Mouse (Mus musculus) limb, embryonic 13.5 days (tissue): ENCODE measurements around the gene Mob2. TPM values are rescaled to one million over a fixed set of nuclear protein-coding genes. Genes with fewer than 3 reads are reported as not detected.

Experiments used
- ATAC-seq: fragments of 200-750 bp; cut with Nextera tagmentation; 2 replicates; pipeline ENCODE4 v1.8.0; 2017; ENCODE audit warnings: low read depth, moderate number of reproducible peaks, moderate TSS enrichment; ENCODE audit not compliant: low FRiP score
- H3K27ac ChIP-seq: fragments of 300-500 bp; sonication (generic); 2 replicates; pipeline ENCODE4 v1.5.1; 2015; ENCODE audit warnings: inconsistent platforms, mild to moderate bottlenecking, moderate library complexity
- H3K27me3 ChIP-seq: fragments of 300-500 bp; sonication (generic); 2 replicates; pipeline ENCODE4 v1.6.1; 2015; ENCODE audit warnings: mild to moderate bottlenecking, inconsistent platforms
- H3K36me3 ChIP-seq: fragments of 300-500 bp; sonication (generic); 2 replicates; pipeline ENCODE4 v1.6.1; 2015; ENCODE audit warnings: inconsistent platforms, mild to moderate bottlenecking, moderate library complexity
- H3K4me1 ChIP-seq: fragments of 300-500 bp; sonication (generic); 2 replicates; pipeline ENCODE4 v1.6.1; 2015; ENCODE audit warnings: inconsistent platforms
- H3K4me2 ChIP-seq: fragments of 300-500 bp; sonication (generic); replicated peaks from 2 replicates; pipeline ENCODE4 v1.6.1; 2015; ENCODE audit warnings: inconsistent platforms, mild to moderate bottlenecking, moderate library complexity
- H3K4me3 ChIP-seq: fragments of 300-500 bp; sonication (generic); 2 replicates; pipeline ENCODE4 v1.5.1; 2015; ENCODE audit warnings: moderate library complexity, mild to moderate bottlenecking, inconsistent platforms
- H3K9ac ChIP-seq: fragments of 300-500 bp; sonication (generic); 2 replicates; pipeline ENCODE4 v1.6.1; 2015; ENCODE audit warnings: mild to moderate bottlenecking, inconsistent platforms
- H3K9me3 ChIP-seq: fragments of 300-500 bp; sonication (generic); 2 replicates; pipeline ENCODE4 v1.6.1; 2016; ENCODE audit warnings: inconsistent platforms
- WGBS: fragments of 180-500 bp; shearing (Covaris S2); methylation state at CpG from one replicate; pipeline ENCODE4 v1.1.7; 2015; 5-methylcytosine and 5-hydroxymethylcytosine counted together
- polyA plus RNA-seq: library from polyadenylated mRNA; unstranded; fragments of >200 nt; fragmentation: Nextera tagmentation; extraction: Ambion mirVana; gene quantifications from 2 replicates; pipeline ENCODE4 v1.2.1, GENCODE M21; 2015

Gene Mob2
- polyA plus RNA-seq, 1 experiment from 2014 or later = 70.7 TPM

DNA sequence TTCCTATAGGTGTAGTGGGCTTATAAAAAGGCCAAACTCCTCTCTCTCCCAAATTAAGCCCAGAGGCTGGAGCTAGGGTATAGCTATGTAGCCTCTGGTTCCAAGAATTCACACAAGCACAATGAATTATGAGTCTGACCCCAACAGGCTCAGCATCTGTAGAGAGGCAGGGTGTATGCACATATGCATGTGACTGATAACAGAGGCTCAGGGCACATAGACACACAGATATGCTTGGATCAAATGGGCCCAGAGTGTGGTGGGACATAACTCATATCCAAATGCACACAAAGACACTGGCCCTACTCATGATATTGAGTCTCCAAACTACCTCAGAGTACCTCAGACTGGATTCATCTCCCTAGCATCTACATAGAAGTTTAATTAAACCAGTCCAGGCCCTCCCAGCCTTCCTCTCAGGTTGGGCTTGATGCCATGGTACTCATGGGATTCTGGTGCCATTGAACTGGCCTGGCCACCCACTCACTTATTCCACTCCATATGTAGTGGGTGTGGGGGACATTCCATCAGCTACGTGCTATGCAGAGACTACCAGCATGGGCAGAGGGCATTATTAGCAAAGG is 26.3 kb upstream of the Mob2 start:
- no peaks in the 10 kb centered on the region for H3K36me3 ChIP-seq
- no peak overlapping the region for H3K4me3 ChIP-seq
- H3K9ac ChIP-seq = no peak overlapping the region
- no peaks in the 10 kb centered on the region for H3K9me3 ChIP-seq
- H3K4me1 ChIP-seq = peaks cover 39% of the 10 kb centered on the region
- ATAC-seq = no peak
- 77% methylated on average over 1 of the region's 1 CpGs for WGBS
- no peak overlapping the region for H3K4me2 ChIP-seq
- H3K27ac ChIP-seq = no peak overlapping the region
- H3K27me3 ChIP-seq = peaks cover 98% of the 10 kb centered on the region

DNA sequence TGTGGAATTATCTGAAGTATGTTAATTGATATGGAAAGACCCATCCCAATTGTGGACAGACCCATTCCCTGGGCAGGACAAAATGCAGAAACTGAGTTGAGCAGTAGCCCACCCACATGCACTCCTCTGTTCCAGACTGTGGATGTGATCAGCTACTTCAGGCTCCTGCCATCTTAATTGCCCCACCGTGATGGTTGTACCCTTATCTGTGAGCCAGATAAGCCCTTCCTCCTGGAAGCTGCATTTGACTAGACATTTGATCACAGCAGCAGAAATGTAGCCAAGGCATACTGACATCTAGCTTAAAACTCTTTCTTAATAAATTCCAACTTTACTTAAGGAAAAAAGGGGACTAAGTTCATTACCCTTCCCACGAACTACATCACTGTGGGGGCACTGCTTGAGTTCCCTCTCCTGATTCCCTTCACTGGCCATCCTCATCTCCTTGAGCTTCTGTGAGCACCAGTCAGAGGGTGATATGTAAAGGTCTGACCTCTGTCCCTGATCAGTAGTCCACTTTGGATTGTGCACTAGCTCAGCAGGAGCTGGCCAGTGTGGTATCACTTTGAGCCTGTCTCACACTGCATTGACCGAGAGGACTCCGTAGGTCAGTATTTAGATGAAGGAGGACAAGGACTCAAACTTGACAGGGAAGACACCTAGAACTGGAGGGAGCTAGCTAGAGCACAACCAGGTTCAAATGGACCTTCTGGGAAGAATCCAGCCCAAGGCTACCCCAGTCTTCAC is 25.5 kb upstream of the Mob2 start:
- Histone ChIP-seq H3K4me1 (peaks cover 41% of the 10 kb centered on the region), H3K9me3 (no peaks in the 10 kb centered on the region), H3K4me2 (no peak overlapping the region), H3K4me3 (no peak overlapping the region), H3K9ac (no peak overlapping the region), H3K27me3 (peaks cover 98% of the 10 kb centered on the region), H3K27ac (no peak overlapping the region), H3K36me3 (no peaks in the 10 kb centered on the region)
- 84% methylated on average over 4 of the region's 4 CpGs for WGBS
- ATAC-seq = no peak

- peaks cover 98% of the 10 kb centered on the region for H3K27me3 ChIP-seq
- H3K4me1 ChIP-seq = peaks cover 41% of the 10 kb centered on the region
- H3K4me3 ChIP-seq = no peak overlapping the region
- 42% methylated on average over 3 of the region's 3 CpGs for WGBS
- H3K27ac ChIP-seq = no peak overlapping the region; the same call in 1 of the 2 replicates
- no peak for ATAC-seq
- H3K36me3 ChIP-seq = no peaks in the 10 kb centered on the region
- H3K4me2 ChIP-seq = no peak overlapping the region
- H3K9ac ChIP-seq = no peak overlapping the region
- H3K9me3 ChIP-seq = no peaks in the 10 kb centered on the region
Measured at GRCm38 (mm10) chr7:142084820-142085219, 24.0 kb upstream of the Mob2 start.

GRCm38 (mm10) chr7:142084395-142084794 is 23.5 kb upstream of the Mob2 start:
- Histone ChIP-seq H3K27ac (no peak overlapping the region; the same call in 1 of the 2 replicates), H3K4me1 (peaks cover 39% of the 10 kb centered on the region), H3K27me3 (peaks cover 98% of the 10 kb centered on the region), H3K4me2 (0 out of 2 replicates have a peak overlapping the region, but pooled peaks have one; percentile 15), H3K9ac (peak overlapping the region; percentile 31; the same call in 1 of the 2 replicates), H3K9me3 (no peaks in the 10 kb centered on the region), H3K4me3 (no peak overlapping the region), H3K36me3 (no peaks in the 10 kb centered on the region)
- no peak for ATAC-seq
- 10% methylated on average over 5 of the region's 5 CpGs for WGBS

GRCm38 (mm10) chr7:142083588-142084317 is 22.9 kb upstream of the Mob2 start:
- Histone ChIP-seq H3K27ac (no peak overlapping the region; the same call in 1 of the 2 replicates), H3K9ac (0 out of 2 replicates have a peak overlapping the region, but pooled peaks have one; percentile 31), H3K4me2 (0 out of 2 replicates have a peak overlapping the region, but pooled peaks have one; percentile 15), H3K36me3 (no peaks in the 10 kb centered on the region), H3K9me3 (no peaks in the 10 kb centered on the region), H3K27me3 (peaks cover 98% of the 10 kb centered on the region), H3K4me3 (no peak overlapping the region), H3K4me1 (peaks cover 32% of the 10 kb centered on the region)
- ATAC-seq = no peak
- 27% methylated on average over 12 of the region's 12 CpGs for WGBS

DNA sequence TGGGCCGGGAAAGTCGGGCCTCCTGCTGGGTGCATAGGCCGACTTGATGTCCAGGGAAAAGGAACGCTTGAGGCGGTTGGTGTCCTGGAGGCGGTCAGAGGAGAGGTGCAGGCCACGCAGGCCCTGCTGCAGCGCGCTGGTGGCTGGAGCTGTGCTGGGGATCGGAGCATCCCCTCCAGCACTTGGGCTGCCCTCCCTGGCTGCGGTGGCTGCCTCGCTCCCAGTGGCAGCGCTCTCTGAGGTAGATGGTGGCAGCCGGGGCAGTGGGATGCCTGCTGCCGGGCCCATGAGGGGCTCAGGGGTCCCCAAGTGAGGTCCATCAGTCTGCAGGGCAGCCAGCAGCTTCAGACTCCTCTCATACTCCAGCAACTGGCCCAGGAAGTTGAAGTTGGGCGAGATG is 21.7 kb upstream of the Mob2 start:
- Histone ChIP-seq H3K27me3 (peaks cover 95% of the 10 kb centered on the region), H3K4me3 (peak overlapping the region; percentile 44), H3K4me2 (peak overlapping the region; percentile 64), H3K36me3 (no peaks in the 10 kb centered on the region), H3K9ac (peak overlapping the region; percentile 58; the same call in 1 of the 2 replicates), H3K4me1 (peaks cover 25% of the 10 kb centered on the region), H3K27ac (no peak overlapping the region), H3K9me3 (no peaks in the 10 kb centered on the region)
- WGBS = 20% methylated on average over 13 of the region's 16 CpGs
- no peak for ATAC-seq

- H3K27me3 ChIP-seq = peaks cover 92% of the 10 kb centered on the region
- no peaks in the 10 kb centered on the region for H3K9me3 ChIP-seq
- no peak overlapping the region for H3K27ac ChIP-seq
- H3K4me3 ChIP-seq = peak overlapping the region; percentile 44
- H3K9ac ChIP-seq = peak overlapping the region; percentile 58
- no peaks in the 10 kb centered on the region for H3K36me3 ChIP-seq
- whole genome bisulfite sequencing = 3% methylated on average over 38 of the region's 38 CpGs
- peak overlapping the region; percentile 64 for H3K4me2 ChIP-seq
- no peak for ATAC-seq
- peaks cover 25% of the 10 kb centered on the region for H3K4me1 ChIP-seq
Measured at GRCm38 (mm10) chr7:142082179-142082578, 21.3 kb upstream of the Mob2 start.

GRCm38 (mm10) chr7:142081736-142082135 is 20.9 kb upstream of the Mob2 start:
- no peaks in the 10 kb centered on the region for H3K9me3 ChIP-seq
- peak overlapping the region; percentile 44 for H3K4me3 ChIP-seq
- H3K36me3 ChIP-seq = no peaks in the 10 kb centered on the region
- WGBS = 27% methylated on average over 14 of the region's 17 CpGs
- peaks cover 93% of the 10 kb centered on the region for H3K27me3 ChIP-seq
- H3K4me2 ChIP-seq = peak overlapping the region; percentile 64
- no peak for ATAC-seq
- H3K4me1 ChIP-seq = peaks cover 25% of the 10 kb centered on the region
- H3K9ac ChIP-seq = peak overlapping the region; percentile 58; the same call in 1 of the 2 replicates
- H3K27ac ChIP-seq = no peak overlapping the region

- H3K27ac ChIP-seq = no peak overlapping the region
- no peak overlapping the region for H3K4me2 ChIP-seq
- peaks cover 25% of the 10 kb centered on the region for H3K4me1 ChIP-seq
- no peak overlapping the region for H3K9ac ChIP-seq
- peaks cover 88% of the 10 kb centered on the region for H3K27me3 ChIP-seq
- no peak for ATAC-seq
- H3K36me3 ChIP-seq = no peaks in the 10 kb centered on the region
- WGBS = 49% methylated on average over 2 of the region's 2 CpGs
- no peak overlapping the region for H3K4me3 ChIP-seq
- no peaks in the 10 kb centered on the region for H3K9me3 ChIP-seq
Measured at GRCm38 (mm10) chr7:142080876-142081275, 20.0 kb upstream of the Mob2 start.

- peaks cover 86% of the 10 kb centered on the region for H3K27me3 ChIP-seq
- H3K9me3 ChIP-seq = no peaks in the 10 kb centered on the region
- H3K4me2 ChIP-seq = no peak overlapping the region
- H3K4me1 ChIP-seq = peaks cover 18% of the 10 kb centered on the region
- no peak overlapping the region for H3K9ac ChIP-seq
- no peak overlapping the region for H3K4me3 ChIP-seq
- WGBS = 55% methylated on average over 5 of the region's 5 CpGs
- H3K36me3 ChIP-seq = no peaks in the 10 kb centered on the region
- H3K27ac ChIP-seq = no peak overlapping the region
- ATAC-seq = no peak
Measured at GRCm38 (mm10) chr7:142079365-142079764, 18.5 kb upstream of the Mob2 start.

DNA sequence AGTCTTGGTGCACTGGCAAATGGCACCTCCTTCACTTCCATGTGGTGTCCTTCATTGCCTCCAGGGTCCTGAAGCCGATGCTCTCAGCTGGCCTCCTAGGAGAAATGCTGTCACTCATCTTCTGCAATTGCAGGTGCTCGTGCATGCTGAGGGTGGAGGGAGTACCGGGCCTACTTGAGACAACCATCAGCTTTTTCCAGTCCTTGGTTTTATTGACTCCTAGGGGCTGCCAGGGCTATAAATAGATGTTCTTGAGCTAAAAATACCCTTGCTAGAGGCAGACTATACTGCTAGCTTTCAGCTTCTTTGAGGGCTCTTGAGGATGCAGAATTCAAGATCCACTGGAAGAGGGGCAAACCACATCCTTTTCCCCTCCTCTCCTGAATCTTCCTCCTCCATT is 16.3 kb upstream of the Mob2 start:
- ATAC-seq = no peak
- Histone ChIP-seq H3K9me3 (no peaks in the 10 kb centered on the region), H3K4me1 (peaks cover 6% of the 10 kb centered on the region), H3K9ac (no peak overlapping the region), H3K27ac (no peak overlapping the region), H3K27me3 (peaks cover 69% of the 10 kb centered on the region), H3K4me2 (no peak overlapping the region), H3K4me3 (no peak overlapping the region), H3K36me3 (no peaks in the 10 kb centered on the region)
- 68% methylated on average over 3 of the region's 3 CpGs for WGBS
